Mouse (Mus musculus): ENCODE results near the gene Pygo2. TPM values are rescaled to one million over a fixed set of nuclear protein-coding genes. Genes with fewer than 3 reads are reported as not detected.

Pygo2 gene
- total RNA-seq (2023) = 10 to 100 TPM; 47.6 to 47.8 TPM

DNA sequence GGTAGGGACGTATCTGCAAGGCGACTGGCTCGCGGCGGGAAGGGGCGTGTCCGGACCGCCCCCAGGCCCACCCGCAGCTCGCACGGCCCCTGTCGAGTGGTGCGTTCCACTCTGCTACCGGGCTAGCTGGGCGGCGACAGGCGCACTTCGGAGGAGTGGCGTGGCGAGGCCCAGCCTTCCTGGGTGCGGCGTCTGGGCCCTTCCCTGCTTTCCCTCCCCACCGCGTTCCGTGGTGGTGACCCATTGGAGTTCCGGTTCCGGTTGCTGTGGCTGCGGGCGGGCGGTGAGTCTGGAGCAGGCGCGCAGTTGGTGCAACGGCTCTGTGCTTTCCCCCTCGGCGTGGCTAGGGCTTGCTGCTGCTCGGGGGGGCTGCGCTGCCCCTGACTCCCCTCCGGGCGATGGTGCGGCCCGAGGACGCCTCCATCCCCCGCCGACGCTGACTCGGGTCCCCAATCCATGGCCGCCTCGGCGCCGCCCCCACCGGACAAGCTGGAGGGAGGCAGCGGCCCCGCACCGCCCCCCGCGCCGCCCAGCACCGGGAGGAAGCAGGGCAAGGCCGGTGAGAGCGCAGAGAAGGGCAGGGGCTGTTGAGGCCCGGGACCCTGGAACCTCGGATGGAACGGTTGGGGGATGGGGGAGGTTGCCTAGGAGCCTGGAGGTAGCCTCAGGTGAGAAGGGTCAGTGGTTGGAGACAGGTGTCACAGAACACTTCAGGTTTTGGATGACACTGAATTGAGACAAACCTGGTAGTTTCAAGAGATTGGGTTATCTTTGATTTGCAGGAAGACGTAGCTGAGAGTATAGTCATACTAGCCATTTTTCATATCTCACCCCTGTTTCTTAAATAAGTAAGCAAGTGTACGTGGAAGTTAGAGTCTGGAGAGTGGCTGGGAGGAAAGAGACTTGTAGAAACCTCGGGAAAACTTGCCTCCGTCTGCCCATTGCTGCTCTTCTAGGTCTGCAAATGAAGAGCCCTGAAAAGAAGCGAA, at the start of gene Pygo2:
Gene Pygo2 (plus strand): TSS at position 44 of the 989 bp plus-strand sequence.

DNA sequence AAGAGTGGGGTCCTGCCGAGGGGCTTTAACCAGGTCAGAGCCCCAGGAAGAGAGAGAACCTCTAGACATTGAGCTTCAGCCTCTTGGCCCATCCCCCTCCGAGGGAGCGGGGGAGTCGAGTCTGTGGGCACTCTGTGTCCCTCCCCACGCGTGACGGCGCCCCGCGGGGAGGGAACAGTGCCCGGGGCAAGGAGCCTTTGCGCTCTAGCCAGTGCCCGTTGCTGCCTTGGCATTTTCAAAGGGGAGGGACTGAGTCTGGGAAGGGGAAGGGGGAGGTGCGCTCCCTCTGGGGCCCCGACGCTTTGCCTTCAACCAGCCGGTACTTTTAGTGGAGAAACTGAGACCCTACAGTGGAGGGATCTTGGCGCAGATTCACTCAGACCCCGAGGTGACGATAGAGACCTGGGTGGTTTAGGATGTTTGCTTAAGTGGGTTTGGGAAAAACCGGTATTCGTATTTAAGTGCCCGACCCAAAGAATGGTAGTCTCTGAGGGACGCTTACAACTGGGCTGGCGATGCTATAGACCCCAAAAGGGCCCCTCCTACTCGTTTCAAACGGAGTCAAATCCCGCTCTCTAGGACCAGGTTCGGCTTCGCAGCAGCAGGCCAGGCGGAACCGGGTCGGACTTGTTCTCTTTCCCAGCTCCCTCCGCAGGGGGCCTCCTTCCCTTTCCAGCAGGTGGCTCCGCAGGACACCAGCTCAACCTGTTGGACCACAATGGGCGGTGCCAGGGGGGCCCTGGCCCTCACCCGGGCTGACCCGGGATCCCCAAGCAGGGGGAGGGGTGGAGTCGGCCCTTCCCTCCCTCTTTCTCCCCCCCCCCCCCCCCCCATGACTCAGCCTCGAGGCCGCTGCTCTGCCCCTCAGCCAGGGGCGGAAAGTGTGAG, 35.8 kb upstream of the Pygo2 start, which contains the start of gene Zbtb7b:
Gene Zbtb7b (minus strand): TSS at position 771 of the 888 bp plus-strand sequence.

DNA sequence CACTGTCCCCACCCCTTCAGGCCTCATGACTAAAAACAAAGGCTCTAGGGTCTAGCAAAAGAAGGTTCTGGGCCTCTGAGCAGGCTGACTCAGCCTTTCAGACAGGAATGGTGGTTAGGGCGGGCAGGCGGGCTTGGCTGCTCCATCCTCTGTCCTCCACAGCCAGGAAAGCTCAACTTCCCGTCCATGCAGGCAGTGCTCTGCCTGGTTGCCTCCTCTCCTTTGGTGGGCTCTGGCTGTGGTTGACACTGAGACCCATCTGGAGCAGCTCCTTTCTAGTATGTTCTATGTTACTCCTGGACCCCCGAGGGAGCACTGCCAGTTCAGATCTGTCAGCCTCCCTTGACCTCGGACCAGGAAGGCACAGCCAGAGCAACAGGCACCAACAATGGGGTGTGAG, 27.3 kb upstream of the Pygo2 start, which contains the start of gene Lenep:
Gene Lenep (minus strand): TSS at position 101 of the 400 bp plus-strand sequence.

DNA sequence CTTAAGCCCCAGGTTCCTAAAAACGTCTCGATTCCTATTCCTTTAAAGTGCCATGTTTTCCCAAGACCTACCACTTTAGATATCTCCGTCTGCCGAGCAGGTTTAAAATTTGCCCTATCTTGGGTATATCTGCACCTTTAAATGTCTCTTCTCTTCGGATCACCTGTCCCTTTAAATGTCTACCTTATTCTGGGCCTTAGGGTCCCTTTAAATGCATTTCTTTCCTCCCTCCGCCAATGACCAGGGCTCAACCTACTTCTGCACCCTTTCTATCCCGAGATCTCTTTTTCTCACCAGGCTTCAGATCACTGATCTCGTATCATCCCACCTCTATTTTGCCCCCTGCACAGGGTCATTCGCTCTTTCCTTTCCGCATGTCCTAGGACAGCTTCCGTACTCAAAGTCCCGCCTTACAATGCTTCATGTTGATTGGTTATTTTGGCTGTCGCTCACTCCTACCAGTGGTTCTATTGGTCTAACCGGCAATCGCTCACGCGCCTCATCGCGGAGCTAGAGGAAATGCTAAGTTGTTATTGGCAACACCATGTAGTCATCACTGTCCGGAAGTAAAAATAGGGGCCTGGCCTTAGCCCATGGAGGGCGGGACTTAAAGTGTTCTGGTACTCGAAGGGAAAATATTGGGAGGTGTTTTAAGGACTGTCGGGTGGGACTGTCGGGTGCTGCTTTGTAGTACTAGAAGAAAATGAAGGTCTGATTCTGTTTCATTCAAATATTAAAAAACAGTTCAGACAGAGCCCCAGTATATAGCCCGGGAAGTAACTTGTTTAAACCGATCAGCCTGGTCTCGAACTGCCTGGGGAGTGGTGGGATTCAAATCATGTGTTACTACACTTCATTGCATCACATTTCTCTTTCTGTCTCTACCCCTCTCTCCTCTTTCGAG, 18.3 kb upstream of the Pygo2 start, which contains the start of gene Flad1:
Gene Flad1 (minus strand): TSS at position 381 of the 904 bp plus-strand sequence.

DNA sequence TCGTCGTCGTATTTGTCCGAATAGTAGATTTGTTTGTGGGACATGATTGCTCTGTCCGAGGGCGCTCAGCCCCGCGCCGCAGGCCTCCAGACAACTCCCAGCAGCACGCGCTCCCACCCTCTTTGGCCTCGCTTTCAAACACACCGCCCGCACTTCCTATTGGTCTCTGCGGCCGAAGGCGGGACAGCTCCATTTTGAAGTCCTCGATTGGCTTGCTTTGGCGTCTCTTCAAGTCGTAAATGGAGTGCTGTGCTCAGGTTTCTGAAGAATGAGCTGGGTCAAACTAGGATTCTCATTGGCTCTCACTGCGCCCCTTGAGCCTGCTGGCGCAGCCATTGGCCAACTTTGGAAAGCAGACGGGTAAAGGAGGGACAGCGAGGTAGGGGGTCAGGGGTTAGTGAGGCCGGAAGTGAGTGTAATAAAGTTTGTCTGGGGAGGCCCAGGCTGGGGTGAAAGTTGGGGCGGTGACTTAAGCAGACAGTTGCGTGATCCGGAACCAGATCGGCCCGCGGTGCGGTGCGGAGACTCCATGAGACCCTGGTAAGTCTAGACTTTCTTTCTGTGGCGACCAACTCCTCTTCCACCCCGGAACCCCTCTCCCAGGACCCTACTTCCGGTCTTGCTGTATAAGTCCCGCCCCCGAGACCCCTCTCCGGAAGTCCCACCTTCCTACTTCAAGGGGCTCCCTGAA, 11.7 kb upstream of the Pygo2 start, which contains the start of the genes Cks1b and Shc1:
Gene Cks1b (minus strand): TSS at position 214 of the 691 bp plus-strand sequence.
Gene Shc1 (plus strand): TSS at position 274 of the 691 bp plus-strand sequence.

DNA sequence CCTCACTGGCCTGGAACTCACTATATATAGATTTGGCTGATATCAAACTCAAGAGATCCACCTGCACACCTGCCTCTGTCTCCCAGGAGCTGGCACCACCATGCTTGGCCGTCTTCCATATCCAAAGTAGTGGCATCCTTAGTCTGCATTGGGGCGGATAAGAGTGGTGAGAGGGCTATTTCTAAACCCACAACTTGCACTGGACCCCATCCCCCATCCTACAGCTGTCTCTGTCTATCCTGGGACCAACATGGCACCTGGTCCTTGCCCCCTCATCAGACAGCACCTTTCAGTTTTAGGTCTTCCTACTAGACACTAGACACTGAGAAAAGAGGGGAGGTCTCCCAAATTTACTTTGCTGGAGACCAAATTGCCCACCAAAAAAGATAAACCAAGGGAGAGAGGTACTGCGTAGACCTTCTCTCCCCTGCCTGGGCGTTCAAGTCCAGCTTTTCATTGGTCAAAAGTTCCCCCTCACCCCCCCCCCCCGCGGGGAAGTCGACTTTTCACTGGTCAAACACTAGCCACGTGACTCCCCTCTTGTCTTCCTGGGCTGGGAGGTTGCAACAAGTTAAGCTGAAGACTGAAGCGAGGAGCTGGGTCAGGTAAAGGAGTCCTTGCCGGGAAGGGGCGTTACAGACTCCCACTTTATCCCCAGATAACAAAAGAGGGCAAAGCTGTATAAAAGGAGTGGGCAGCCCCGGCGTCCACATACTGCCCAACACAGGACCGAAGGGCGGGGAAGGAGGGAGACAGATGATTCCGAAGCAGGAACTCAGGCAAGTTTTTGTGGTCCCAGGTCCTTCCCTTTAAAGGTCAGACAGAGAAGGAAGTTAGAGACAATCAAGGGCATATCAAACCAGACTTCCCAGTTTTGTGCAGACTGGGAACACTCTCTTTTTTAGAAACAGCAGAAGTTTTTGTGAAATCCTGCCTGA, 6.4 kb downstream of the Pygo2 start, which contains the start of gene Pbxip1:
Gene Pbxip1 (plus strand): TSS at position 531 of the 938 bp plus-strand sequence.

DNA sequence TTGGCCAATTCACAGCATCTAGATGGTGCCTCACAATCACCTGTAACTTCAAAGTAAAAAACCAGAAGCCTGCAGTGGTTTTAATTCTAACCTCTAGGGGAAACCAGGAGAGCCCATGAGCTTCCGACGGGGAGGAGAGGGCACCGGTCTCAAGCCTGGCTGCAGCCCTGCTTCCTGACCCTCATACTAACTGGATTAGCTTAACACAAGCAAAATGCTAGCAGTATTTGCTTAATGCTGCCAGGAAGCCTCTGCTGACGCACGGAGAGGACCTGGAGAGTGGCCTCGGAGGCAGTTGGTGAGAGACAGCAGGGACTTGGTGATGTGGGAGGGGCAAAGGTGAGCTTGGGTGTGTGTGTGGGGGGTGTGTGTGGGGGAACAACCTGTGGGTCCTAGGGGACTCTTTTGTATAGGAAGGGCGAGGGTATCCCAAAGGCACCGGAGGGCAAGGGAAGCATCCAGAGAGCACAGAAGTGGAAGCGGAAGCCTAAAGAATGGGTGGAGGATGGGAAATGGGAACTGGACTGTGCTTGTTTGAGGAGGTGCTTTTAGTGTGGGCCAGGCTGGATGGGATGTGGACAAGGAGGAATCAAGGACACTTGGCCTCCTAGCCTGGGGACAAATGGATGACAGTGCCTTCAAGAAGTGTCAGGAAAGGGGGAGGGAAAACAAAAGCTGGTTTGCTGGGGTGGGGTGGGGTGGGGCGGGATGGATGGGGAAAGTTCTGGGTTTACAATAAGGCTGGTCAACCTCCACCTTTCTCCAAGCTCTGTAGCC, 24.6 kb downstream of the Pygo2 start, which contains the start of gene Pmvk:
Gene Pmvk (plus strand): TSS at position 141 of the 777 bp plus-strand sequence.

Other genes with a start within 250 kb of the Pygo2 start
- gene Fam189b, start 247.1 kb upstream of the Pygo2 start, total RNA-seq (2023) = 10 to 100 TPM; 12.2 to 13.0 TPM
- 100 to 1,000 TPM; 109 to 114 TPM for gene Gba, start 227.3 kb upstream of the Pygo2 start, total RNA-seq (2023)
- 1 to 10 TPM; 5.2 to 6.8 TPM for gene Thbs3, start 215.0 kb upstream of the Pygo2 start, total RNA-seq (2023)
- gene Mtx1, start 203.1 kb upstream of the Pygo2 start, total RNA-seq (2023) = 10 to 100 TPM; 84.0 to 86.7 TPM
- not detected for gene Muc1, start 201.2 kb upstream of the Pygo2 start, total RNA-seq (2023)
- 100 to 1,000 TPM in 1 of 2 experiments, 10 to 100 TPM in 1; 82.1 to 104 TPM for gene Krtcap2, start 184.2 kb upstream of the Pygo2 start, total RNA-seq (2023)
- 1 to 10 TPM in 1 of 2 experiments, under 1 TPM in 1; 0.18 to 1.1 TPM for gene Trim46, start 183.9 kb upstream of the Pygo2 start, total RNA-seq (2023)
- gene Dpm3, start 170.9 kb upstream of the Pygo2 start, total RNA-seq (2023) = 10 to 100 TPM; 65.3 to 74.1 TPM
- 10 to 100 TPM; 49.4 to 58.0 TPM for gene Slc50a1, start 159.6 kb upstream of the Pygo2 start, total RNA-seq (2023)
- under 1 TPM in 1 of 2 experiments, not detected in 1; 0.55 TPM for gene Efna1, start 149.1 kb upstream of the Pygo2 start, total RNA-seq (2023)
- gene Efna3, start 107.2 kb upstream of the Pygo2 start, total RNA-seq (2023) = not detected
- gene Efna4, start 92.2 kb upstream of the Pygo2 start, total RNA-seq (2023) = not detected
- 100 to 1,000 TPM; 163 to 179 TPM for gene Adam15, start 80.2 kb upstream of the Pygo2 start, total RNA-seq (2023)
- not detected for gene Dcst2, start 68.2 kb upstream of the Pygo2 start, total RNA-seq (2023)
- not detected for gene Dcst1, start 65.0 kb upstream of the Pygo2 start, total RNA-seq (2023)
- 100 to 1,000 TPM; 130 to 146 TPM for gene Zbtb7b, start 35.4 kb upstream of the Pygo2 start, total RNA-seq (2023)
- gene Lenep, start 27.4 kb upstream of the Pygo2 start, total RNA-seq (2023) = not detected
- gene Flad1, start 18.3 kb upstream of the Pygo2 start, total RNA-seq (2023) = 10 to 100 TPM; 20.0 to 28.1 TPM
- gene Cks1b, start 11.8 kb upstream of the Pygo2 start, total RNA-seq (2023) = 1 to 10 TPM; 6.1 to 6.2 TPM
- 100 to 1,000 TPM; 110 to 117 TPM for gene Shc1, start 11.8 kb upstream of the Pygo2 start, total RNA-seq (2023)
- gene Pbxip1, start 6.5 kb downstream of the Pygo2 start, total RNA-seq (2023) = 100 to 1,000 TPM; 114 to 127 TPM
- 10 to 100 TPM; 11.1 to 16.8 TPM for gene Pmvk, start 24.3 kb downstream of the Pygo2 start, total RNA-seq (2023)
- under 1 TPM; 0.12 to 0.21 TPM for gene Kcnn3, start 90.0 kb downstream of the Pygo2 start, total RNA-seq (2023)